Mouse (Mus musculus) liver, adult 2 months (tissue): ENCODE measurements at regions not wholly inside any gene's neighbourhood (a gene's known extent, or its start where the extent isn't known, plus 50 kb on each side); places are given as distances from the start of the nearest gene placed in this dataset.

Source experiments
- CTCF ChIP-seq: fragments of 200-500 bp; IDR thresholded peaks from 2 replicates; pipeline ENCODE4 v1.5.1; 2011; ENCODE audit warnings: low read depth, low read length, control low read depth
- POLR2A ChIP-seq: fragments of 200-500 bp; IDR thresholded peaks from 2 replicates; pipeline ENCODE4 v1.6.1; 2011; ENCODE audit warnings: low read length, control low read depth; ENCODE audit not compliant: insufficient read depth; ENCODE audit errors: extremely low read depth

- TF ChIP-seq POLR2A (no peak), CTCF (no peak)
Measured at GRCm38 (mm10) chr1:190530079-190530478, 359.6 kb upstream of the Prox1 start.
